8 mouse cellular contexts compared by ENCODE assay signal in the genomic region with DNA sequence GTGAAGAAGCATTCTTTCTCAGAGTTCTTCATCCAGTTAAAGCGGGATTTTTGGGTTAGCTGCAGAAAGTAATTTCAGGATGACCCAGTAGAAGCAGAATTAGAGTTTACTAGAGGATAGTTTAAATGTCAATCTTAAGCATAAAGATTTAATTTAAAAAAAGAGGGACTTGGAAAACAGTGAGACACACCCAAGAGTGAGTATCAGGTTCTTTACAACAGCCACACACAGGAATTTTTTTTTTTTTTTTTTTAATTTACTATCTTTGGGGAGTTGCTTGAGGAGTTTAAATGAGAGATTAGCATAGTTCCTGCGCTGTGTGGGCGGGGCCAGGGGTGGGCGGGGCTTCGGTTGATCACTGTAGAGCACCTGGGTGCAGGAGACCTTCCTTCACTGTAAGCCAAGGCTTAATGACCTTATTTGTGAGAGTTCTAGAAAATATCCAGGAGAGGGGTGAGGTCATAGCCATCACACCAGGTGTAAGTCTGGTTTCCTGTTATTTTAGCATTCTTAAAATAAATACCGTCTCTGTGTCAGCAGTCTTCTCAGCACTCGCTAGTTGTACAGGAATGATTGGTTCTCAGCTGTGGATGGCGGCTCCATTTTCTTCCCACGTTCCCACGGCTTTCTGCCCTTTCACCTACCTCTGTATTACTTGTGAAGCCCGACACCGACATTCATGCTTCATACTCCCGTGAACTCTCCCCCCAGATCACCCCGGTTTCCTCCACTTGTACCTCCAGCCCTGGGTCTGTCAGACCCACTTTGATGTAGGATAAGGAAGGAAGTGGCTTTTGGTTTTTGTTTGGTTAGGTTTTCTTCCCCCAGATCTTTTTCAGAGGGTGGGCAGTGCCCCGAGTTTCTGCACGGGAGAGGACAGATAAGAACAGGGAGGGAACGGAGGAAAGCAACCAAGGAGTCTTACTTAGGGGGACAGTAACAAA. TPM values are rescaled to one million over a fixed set of nuclear protein-coding genes. Genes with fewer than 3 reads are reported as not detected.
DNase-seq lines count a peak whose midpoint lies in the region; ATAC-seq and TF ChIP-seq lines count a peak whose summit lies in the region.

No protein-coding gene starts in this region.

- DNase-seq in lung, postnatal 10 days: no peak
- no peak for DNase-seq in limb, embryonic 10.5 days (ENCODE audit: low spot score)
- no peak for DNase-seq in frontal cortex, postnatal 25 days (ENCODE audit: low spot score in 2 of 2)
- no peak for DNase-seq in gastrocnemius, adult 2 months
- no peak for DNase-seq in cerebellum, postnatal 10 days

- H3K27me3 ChIP-seq in lung, embryonic 15.5 days: no peaks in the 10 kb centered on the region
- peaks cover 13% of the 10 kb centered on the region; the same call in 1 of the 2 replicates for H3K27me3 ChIP-seq in limb, embryonic 10.5 days (ENCODE audit: low read depth, poor library complexity, severe bottlenecking)
- H3K27me3 ChIP-seq in stomach, embryonic 15.5 days (replicated peaks): no peaks in the 10 kb centered on the region

- H3K4me2 ChIP-seq in lung, embryonic 15.5 days: peak overlapping the region; percentile 48
- H3K4me2 ChIP-seq in stomach, embryonic 15.5 days: peak overlapping the region; percentile 45

- intact Hi-C loops in gastrocnemius, adult 2 months (cut with DNase I): no loop called here

- no peak for TF ChIP-seq POLR2A in bone marrow macrophage, adult 2 months (IDR thresholded peaks at IDR 0.05; ENCODE audit: borderline replicate concordance, low read depth, low read length)

- H3K4me3 ChIP-seq in lung, embryonic 15.5 days: peak overlapping the region; percentile 19; the same call in 1 of the 2 replicates
- peak overlapping the region; percentile 25 for H3K4me3 ChIP-seq in bone marrow macrophage, adult 2 months (ENCODE audit: insufficient read depth, low read length)
- H3K4me3 ChIP-seq in limb, embryonic 10.5 days: 0 out of 2 replicates have a peak overlapping the region, but pooled peaks have one; percentile 2
- peak overlapping the region; percentile 19; the same call in 1 of the 2 replicates for H3K4me3 ChIP-seq in stomach, embryonic 15.5 days (replicated peaks)
- no peak overlapping the region for H3K4me3 ChIP-seq in gastrocnemius, adult 2 months

- WGBS in lung, embryonic 15.5 days: 12% methylated on average over 17 of the region's 17 CpGs
- 31% methylated on average over 17 of the region's 17 CpGs for WGBS in limb, embryonic 10.5 days
- 14% methylated on average over 17 of the region's 17 CpGs for WGBS in stomach, embryonic 15.5 days

- H3K9ac ChIP-seq in lung, embryonic 15.5 days: no peak overlapping the region
- no peak overlapping the region for H3K9ac ChIP-seq in stomach, embryonic 15.5 days

- ATAC-seq in lung, embryonic 15.5 days (ENCODE audit: borderline replicate concordance, extremely low read depth, low FRiP score, low TSS enrichment): 0 out of 2 replicates have a peak, but pooled peaks have one; percentile 25
- peak; percentile 82 for ATAC-seq in stomach, embryonic 15.5 days (ENCODE audit: insufficient read depth, low FRiP score, low read depth)

- no peaks in the 10 kb centered on the region for H3K36me3 ChIP-seq in lung, embryonic 15.5 days
- no peaks in the 10 kb centered on the region for H3K36me3 ChIP-seq in limb, embryonic 10.5 days
- no peaks in the 10 kb centered on the region for H3K36me3 ChIP-seq in stomach, embryonic 15.5 days

- no peak for TF ChIP-seq CTCF in bone marrow macrophage, adult 2 months (IDR thresholded peaks at IDR 0.05; ENCODE audit: low read depth, low read length)
- TF ChIP-seq CTCF in gastrocnemius, adult 2 months (IDR thresholded peaks at IDR 0.05): no peak

- peaks cover 5% of the 10 kb centered on the region for H3K4me1 ChIP-seq in lung, embryonic 15.5 days
- no peaks in the 10 kb centered on the region; the same call in none of the 2 replicates for H3K4me1 ChIP-seq in bone marrow macrophage, adult 2 months (ENCODE audit: control insufficient read depth, insufficient read depth, low read length)
- H3K4me1 ChIP-seq in limb, embryonic 10.5 days: peaks cover 10% of the 10 kb centered on the region
- H3K4me1 ChIP-seq in stomach, embryonic 15.5 days: 0 out of 2 replicates have a peak, but pooled peaks cover 6% of the 10 kb centered on the region

- H3K9me3 ChIP-seq in lung, embryonic 15.5 days: no peaks in the 10 kb centered on the region
- H3K9me3 ChIP-seq in limb, embryonic 10.5 days (replicated peaks): no peaks in the 10 kb centered on the region
- H3K9me3 ChIP-seq in stomach, embryonic 15.5 days: no peaks in the 10 kb centered on the region

- no peak overlapping the region for H3K27ac ChIP-seq in lung, embryonic 15.5 days
- no peak overlapping the region for H3K27ac ChIP-seq in bone marrow macrophage, adult 2 months (ENCODE audit: insufficient read depth, low read depth, low read length)
- H3K27ac ChIP-seq in limb, embryonic 10.5 days: no peak overlapping the region
- H3K27ac ChIP-seq in stomach, embryonic 15.5 days: no peak overlapping the region
- no peak overlapping the region for H3K27ac ChIP-seq in gastrocnemius, adult 2 months

RNA-seq across cellular contexts. Expression of a gene that starts 6.6 kb away (rescaled TPM):
- polyA plus RNA-seq in lung, embryonic 15.5 days (2015; fragmentation: Nextera tagmentation; extraction: Ambion mirVana): 39.8 and 40.4 TPM in 2 replicates
- polyA plus RNA-seq in bone marrow macrophage, adult 2 months (2012; ENCODE audit: insufficient read depth, insufficient read length, missing spikeins): 23.8 and 24.1 TPM in 2 replicates
- polyA plus RNA-seq in limb, embryonic 10.5 days (2016; fragmentation: Nextera tagmentation; extraction: Ambion mirVana): 31.8 and 35.0 TPM in 2 replicates
- 28.9 and 33.3 TPM in 2 replicates for polyA plus RNA-seq in stomach, embryonic 15.5 days (2015; fragmentation: Nextera tagmentation; extraction: Ambion mirVana)
- total RNA-seq in gastrocnemius, adult 2 months (2021): 10 to 100 TPM; 46.4 to 46.9 TPM

RNA-seq across cellular contexts. Expression of a gene that starts 56.7 kb away (rescaled TPM):
- 41.1 and 41.9 TPM in 2 replicates for polyA plus RNA-seq in lung, embryonic 15.5 days (2015; fragmentation: Nextera tagmentation; extraction: Ambion mirVana)
- polyA plus RNA-seq in bone marrow macrophage, adult 2 months (2012; ENCODE audit: insufficient read depth, insufficient read length, missing spikeins): 31.5 and 36.0 TPM in 2 replicates
- 22.5 and 26.8 TPM in 2 replicates for polyA plus RNA-seq in limb, embryonic 10.5 days (2016; fragmentation: Nextera tagmentation; extraction: Ambion mirVana)
- polyA plus RNA-seq in stomach, embryonic 15.5 days (2015; fragmentation: Nextera tagmentation; extraction: Ambion mirVana): 33.2 and 40.2 TPM in 2 replicates
- 1 to 10 TPM; 1.8 to 2.9 TPM for total RNA-seq in gastrocnemius, adult 2 months (2021)
